In genomic region chr17:27881518-27881917, GRCm38 (mm10) we compare ENCODE assay signal across 10 mouse cellular contexts. TPM values are rescaled to one million over a fixed set of nuclear protein-coding genes. Genes with fewer than 3 reads are reported as not detected.
DNase-seq lines count a peak whose midpoint lies in the region; ATAC-seq lines count a peak whose summit lies in the region.
"Had no signal": no experiment of that assay in that cellular context is flagged by ENCODE, and none has a peak within 500 bp of the region (broad histone marks: within the 10 kb centered on the region; RNA-seq: fewer than 3 reads in every experiment).

No protein-coding gene starts in this region.

- no peak overlapping the region for H3K4me2 ChIP-seq in heart, embryonic 15.5 days
- H3K4me2 ChIP-seq in heart, embryonic 12.5 days, result no peak overlapping the region
- H3K4me2 ChIP-seq: heart, embryonic 13.5 days; lung, embryonic 15.5 days had no signal

- H3K9me3 ChIP-seq in heart, embryonic 15.5 days (replicated peaks), result no peaks in the 10 kb centered on the region
- no peaks in the 10 kb centered on the region for H3K9me3 ChIP-seq in heart, embryonic 12.5 days (replicated peaks)
- H3K9me3 ChIP-seq: heart, embryonic 13.5 days; lung, embryonic 15.5 days had no signal

- WGBS in heart, embryonic 15.5 days, result 62% methylated on average over 11 of the region's 11 CpGs
- WGBS in heart, embryonic 12.5 days, result 66% methylated on average over 11 of the region's 11 CpGs

- H3K4me1 ChIP-seq in heart, embryonic 15.5 days (replicated peaks), result no peaks in the 10 kb centered on the region
- no peaks in the 10 kb centered on the region for H3K4me1 ChIP-seq in heart, embryonic 12.5 days (replicated peaks)
- H3K4me1 ChIP-seq: heart, embryonic 13.5 days; lung, embryonic 15.5 days had no signal

- H3K9ac ChIP-seq in heart, embryonic 15.5 days, result no peak overlapping the region
- H3K9ac ChIP-seq in heart, embryonic 12.5 days, result no peak overlapping the region
- H3K9ac ChIP-seq: heart, embryonic 13.5 days; lung, embryonic 15.5 days had no signal

- peaks cover 36% of the 10 kb centered on the region; the same call in 1 of the 2 replicates for H3K36me3 ChIP-seq in heart, embryonic 15.5 days
- peaks cover 74% of the 10 kb centered on the region for H3K36me3 ChIP-seq in heart, embryonic 12.5 days

- no peak overlapping the region for H3K4me3 ChIP-seq in heart, embryonic 15.5 days
- no peak overlapping the region for H3K4me3 ChIP-seq in heart, embryonic 12.5 days
- H3K4me3 ChIP-seq: heart, embryonic 13.5 days; lung, embryonic 15.5 days had no signal

- peak; percentile 31; the same call in 1 of the 2 replicates for ATAC-seq in heart, embryonic 15.5 days (replicated peaks; ENCODE audit: insufficient number of reproducible peaks, insufficient read depth, low FRiP score, low read depth)
- no peak for ATAC-seq in heart, embryonic 12.5 days (ENCODE audit: insufficient number of reproducible peaks, low FRiP score)

- DNase-seq in 3T3-L1 (ENCODE audit: low read depth, low spot score) (peak; percentile 55), ZHBTc4 (ENCODE audit: low read depth, low spot score) (peak; percentile 53)
- DNase-seq in kidney, postnatal 10 days, result peak; percentile 56
- no peak for DNase-seq in spleen, adult 12 weeks (ENCODE audit: low spot score)
- no peak for DNase-seq in layer of hippocampus, postnatal 36 days
- DNase-seq in ovary, adult 18-20 months (ENCODE audit: low spot score), result no peak

- H3K27ac ChIP-seq in heart, embryonic 15.5 days, result no peak overlapping the region
- no peak overlapping the region for H3K27ac ChIP-seq in heart, embryonic 12.5 days (ENCODE audit: poor library complexity, severe bottlenecking)
- H3K27ac ChIP-seq: heart, embryonic 13.5 days; lung, embryonic 15.5 days had no signal

- no peaks in the 10 kb centered on the region for H3K27me3 ChIP-seq in heart, embryonic 15.5 days
- no peaks in the 10 kb centered on the region for H3K27me3 ChIP-seq in heart, embryonic 12.5 days (replicated peaks)
- H3K27me3 ChIP-seq: heart, embryonic 13.5 days; lung, embryonic 15.5 days had no signal

RNA-seq across cellular contexts. Expression of gene Uhrf1bp1, which starts 25.3 kb away (rescaled TPM):
- 3.0 and 3.8 TPM in 2 replicates for polyA plus RNA-seq in heart, embryonic 15.5 days (2015; fragmentation: Nextera tagmentation; extraction: Ambion mirVana)
- polyA plus RNA-seq in heart, embryonic 12.5 days (2016; fragmentation: Nextera tagmentation; extraction: Ambion mirVana), result 6.4 and 7.2 TPM in 2 replicates
- total RNA-seq in layer of hippocampus, postnatal 36 days (2021), result 10 to 100 TPM; 14.5 to 16.9 TPM

RNA-seq across cellular contexts. Expression of gene Anks1, which starts 27.6 kb away (rescaled TPM):
- 8.5 and 12.6 TPM in 2 replicates for polyA plus RNA-seq in heart, embryonic 15.5 days (2015; fragmentation: Nextera tagmentation; extraction: Ambion mirVana)
- polyA plus RNA-seq in heart, embryonic 12.5 days (2016; fragmentation: Nextera tagmentation; extraction: Ambion mirVana), result 11.5 and 12.1 TPM in 2 replicates
- total RNA-seq in layer of hippocampus, postnatal 36 days (2021), result 10 to 100 TPM; 39.9 to 40.4 TPM

RNA-seq across cellular contexts. Expression of gene Taf11, which starts 28.1 kb away (rescaled TPM):
- polyA plus RNA-seq in heart, embryonic 15.5 days (2015; fragmentation: Nextera tagmentation; extraction: Ambion mirVana), result 42.7 and 46.4 TPM in 2 replicates
- polyA plus RNA-seq in heart, embryonic 12.5 days (2016; fragmentation: Nextera tagmentation; extraction: Ambion mirVana), result 48.6 and 56.2 TPM in 2 replicates
- total RNA-seq in layer of hippocampus, postnatal 36 days (2021), result 10 to 100 TPM; 34.6 to 37.4 TPM

RNA-seq across cellular contexts. Expression of gene Snrpc, which starts 43.6 kb away (rescaled TPM):
- 186 and 202 TPM in 2 replicates for polyA plus RNA-seq in heart, embryonic 15.5 days (2015; fragmentation: Nextera tagmentation; extraction: Ambion mirVana)
- 221 and 222 TPM in 2 replicates for polyA plus RNA-seq in heart, embryonic 12.5 days (2016; fragmentation: Nextera tagmentation; extraction: Ambion mirVana)
- 10 to 100 TPM; 49.7 to 51.5 TPM for total RNA-seq in layer of hippocampus, postnatal 36 days (2021)

Comparison
In these comparisons a context has a peak if more than half of its experiments do, and no peak if none do; other contexts are left out.
1. DNase-seq: peak in 3T3-L1 (single experiment), ZHBTc4 (single experiment) and kidney, postnatal 10 days (single experiment); none in spleen, adult 12 weeks (single experiment), layer of hippocampus, postnatal 36 days (0 of 2) and ovary, adult 18-20 months (single experiment).